Mouse (Mus musculus) ovary, postnatal 36 days (tissue): ENCODE data around the gene Rnasel.
"Not testable (repeated sequence)": the region's sequence is repeated elsewhere in the genome, so short reads cannot be mapped to it uniquely, and the experiment has no call there.

ENCODE experiments used
- DNase-seq: peaks from one replicate; pipeline ENCODE4 v3.0.0; 2022; ENCODE audit warnings: low spot score, mixed read lengths

The Rnasel gene

GRCm38 (mm10) chr1:153737101-153738085, 11.8 kb upstream of the Rnasel start:
- no peak for DNase-seq

GRCm38 (mm10) chr1:153739437-153740015, 9.7 kb upstream of the Rnasel start:
- no peak for DNase-seq

- peak; percentile 85 for DNase-seq
Observed at GRCm38 (mm10) chr1:153740145-153740544, 9.1 kb upstream of the Rnasel start, which contains the start of gene Rgs16. Gene Rgs16, plus strand, starts transcription at chr1:153740349.

- DNase-seq: no peak
Observed at GRCm38 (mm10) chr1:153740775-153741400, 8.3 kb upstream of the Rnasel start.

GRCm38 (mm10) chr1:153741551-153742316, 7.5 kb upstream of the Rnasel start:
- no peak for DNase-seq

- peak; percentile 72 for DNase-seq
Observed at GRCm38 (mm10) chr1:153742374-153743155, 6.7 kb upstream of the Rnasel start.

- DNase-seq: no peak
Observed at GRCm38 (mm10) chr1:153746119-153746670, 3.0 kb upstream of the Rnasel start.

GRCm38 (mm10) chr1:153746728-153747127, 2.5 kb upstream of the Rnasel start:
- peak; percentile 58 for DNase-seq

- no peak for DNase-seq
Observed at GRCm38 (mm10) chr1:153747861-153748530, 1.2 kb upstream of the Rnasel start.

- DNase-seq: peak; percentile 44
Observed at GRCm38 (mm10) chr1:153748549-153748948, 677 bp upstream of the Rnasel start.

GRCm38 (mm10) chr1:153750054-153750453, 828 bp downstream of the Rnasel start:
- DNase-seq: no peak

- DNase-seq: peak; percentile 36
Observed at GRCm38 (mm10) chr1:153751763-153752301, 2.6 kb downstream of the Rnasel start.

- no peak for DNase-seq
Observed at GRCm38 (mm10) chr1:153752521-153752920, 3.3 kb downstream of the Rnasel start.

GRCm38 (mm10) chr1:153753725-153754464, 4.7 kb downstream of the Rnasel start:
- no peak for DNase-seq

GRCm38 (mm10) chr1:153764136-153764535, 14.9 kb downstream of the Rnasel start:
- no peak for DNase-seq

GRCm38 (mm10) chr1:153766298-153766697, 17.1 kb downstream of the Rnasel start:
- DNase-seq: no peak

GRCm38 (mm10) chr1:153767281-153767680, 18.1 kb downstream of the Rnasel start:
- no peak for DNase-seq

GRCm38 (mm10) chr1:153768465-153768864, 19.2 kb downstream of the Rnasel start:
- DNase-seq: no peak

- not testable (repeated sequence) for DNase-seq
Observed at GRCm38 (mm10) chr1:153769571-153769970, 20.3 kb downstream of the Rnasel start.
